Mouse (Mus musculus) olfactory bulb, adult 2 months (tissue): Measurements from ENCODE around the gene Fnbp1l. TPM values are rescaled to one million over a fixed set of nuclear protein-coding genes. Genes with fewer than 3 reads are reported as not detected.

Source experiments
- H3K27ac ChIP-seq: fragments of 200-500 bp; 2 replicates; pipeline ENCODE4 v1.5.1; 2012; ENCODE audit warnings: low read depth, low read length; ENCODE audit not compliant: insufficient read depth
- H3K4me1 ChIP-seq: fragments of 200-500 bp; 2 replicates; pipeline ENCODE4 v1.6.1; 2012; ENCODE audit warnings: low read length; ENCODE audit not compliant: control insufficient read depth, insufficient read depth
- H3K4me3 ChIP-seq: fragments of 200-500 bp; 2 replicates; pipeline ENCODE4 v1.5.1; 2012; ENCODE audit warnings: mild to moderate bottlenecking, low read depth, low read length, moderate library complexity; ENCODE audit not compliant: insufficient read depth
- CTCF ChIP-seq: fragments of 200-500 bp; IDR thresholded peaks from 2 replicates; pipeline ENCODE4 v1.5.1; 2012; ENCODE audit warnings: low read depth, mild to moderate bottlenecking, low read length, moderate library complexity; ENCODE audit not compliant: insufficient read depth
- POLR2A ChIP-seq: fragments of 200-500 bp; IDR thresholded peaks from 2 replicates; pipeline ENCODE4 v1.6.1; 2012; ENCODE audit warnings: mild to moderate bottlenecking, low read depth, low read length, moderate library complexity; ENCODE audit not compliant: insufficient read depth
- WGBS: fragments of 180-500 bp; shearing (Covaris S2); methylation state at CpG from one replicate; pipeline ENCODE4 v1.1.7; 2018; 5-methylcytosine and 5-hydroxymethylcytosine counted together
- polyA plus RNA-seq: library from polyadenylated mRNA; stranded (reverse); fragments of >200 nt; gene quantifications from 2 replicates; pipeline ENCODE4 v1.2.4, GENCODE M21; 2012; ENCODE audit warnings: low replicate concordance; ENCODE audit not compliant: missing spikeins, insufficient read depth, insufficient read length

Fnbp1l gene
- polyA plus RNA-seq, 1 experiment = 787 TPM

DNA sequence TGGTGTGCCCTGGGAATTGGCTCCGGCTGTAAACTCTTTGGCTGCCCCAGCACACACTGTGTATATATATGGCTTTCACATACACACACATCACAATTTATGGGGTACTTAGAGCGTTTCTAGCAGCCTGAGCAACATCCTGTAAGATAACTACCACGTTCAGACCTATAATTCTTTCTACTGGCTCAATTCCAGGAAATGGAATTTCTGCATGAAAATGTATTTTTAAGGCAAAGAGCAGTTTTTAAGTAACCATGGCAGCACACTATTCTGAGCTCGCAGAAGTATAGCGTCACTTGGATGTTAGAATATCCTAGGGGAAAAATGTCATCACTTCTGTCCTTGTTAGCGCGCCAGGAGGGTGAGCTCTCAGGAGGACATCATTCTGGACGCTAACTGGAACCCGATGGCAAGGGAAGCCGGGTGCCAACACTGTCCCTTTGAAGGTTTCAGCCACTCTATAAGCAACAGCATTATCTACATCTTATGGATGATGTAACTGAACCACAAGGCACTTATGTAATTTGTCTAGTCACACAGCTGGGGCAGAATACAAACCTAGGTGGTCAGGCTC lies 113.1 kb downstream of the Fnbp1l start:
- no peak overlapping the region for H3K4me3 ChIP-seq
- peaks cover 20% of the 10 kb centered on the region for H3K4me1 ChIP-seq
- peak overlapping the region; percentile 68 for H3K27ac ChIP-seq
- no peak for TF ChIP-seq CTCF
- 31% methylated on average over 10 of the region's 10 CpGs for WGBS

DNA sequence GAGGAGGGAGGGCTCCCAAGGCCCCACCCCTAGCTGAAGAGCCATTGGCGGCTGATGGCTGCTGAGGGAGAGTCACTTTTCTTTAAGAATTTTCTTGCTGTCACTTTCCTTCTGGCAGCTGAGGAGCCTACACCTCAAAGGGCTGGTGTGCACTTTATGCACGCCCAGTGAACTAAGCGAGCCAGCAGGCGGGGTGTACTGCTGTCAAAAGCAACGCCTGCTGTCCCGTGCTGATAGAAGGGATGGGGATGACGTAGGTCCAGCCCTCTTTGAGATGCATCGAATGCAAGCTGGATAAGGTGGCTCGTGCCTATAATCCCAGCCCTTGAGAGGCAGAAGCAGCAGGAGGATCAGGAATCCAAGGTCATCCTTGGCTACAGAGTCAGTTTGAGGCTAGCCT lies 118.6 kb downstream of the Fnbp1l start:
- WGBS = 88% methylated on average over 9 of the region's 9 CpGs
- Histone ChIP-seq H3K4me3 (no peak overlapping the region), H3K27ac (no peak overlapping the region), H3K4me1 (peaks cover 10% of the 10 kb centered on the region)
- no peak for TF ChIP-seq CTCF
- TF ChIP-seq POLR2A = no peak

GRCm38 (mm10) chr3:122499647-122500046 lies 119.9 kb downstream of the Fnbp1l start:
- TF ChIP-seq CTCF = no peak
- no peak for TF ChIP-seq POLR2A
- no peak overlapping the region for H3K4me3 ChIP-seq
- peaks cover 8% of the 10 kb centered on the region for H3K4me1 ChIP-seq
- no peak overlapping the region for H3K27ac ChIP-seq
- WGBS = 71% methylated on average over 6 of the region's 6 CpGs

GRCm38 (mm10) chr3:122498528-122498927 lies 121.0 kb downstream of the Fnbp1l start:
- no peak for TF ChIP-seq CTCF
- TF ChIP-seq POLR2A = no peak
- WGBS = 88% methylated on average over 7 of the region's 7 CpGs
- H3K27ac ChIP-seq = no peak overlapping the region

GRCm38 (mm10) chr3:122497871-122498270 lies 121.6 kb downstream of the Fnbp1l start:
- H3K4me1 ChIP-seq = peaks cover 9% of the 10 kb centered on the region
- H3K27ac ChIP-seq = no peak overlapping the region
- no peak overlapping the region for H3K4me3 ChIP-seq
- WGBS = 86% methylated on average over 6 of the region's 6 CpGs
- TF ChIP-seq CTCF = no peak

More at GRCm38 (mm10) chr3:122498528-122498927, 121.0 kb downstream of the Fnbp1l start:
- peaks cover 9% of the 10 kb centered on the region for H3K4me1 ChIP-seq
- no peak overlapping the region for H3K4me3 ChIP-seq

DNA sequence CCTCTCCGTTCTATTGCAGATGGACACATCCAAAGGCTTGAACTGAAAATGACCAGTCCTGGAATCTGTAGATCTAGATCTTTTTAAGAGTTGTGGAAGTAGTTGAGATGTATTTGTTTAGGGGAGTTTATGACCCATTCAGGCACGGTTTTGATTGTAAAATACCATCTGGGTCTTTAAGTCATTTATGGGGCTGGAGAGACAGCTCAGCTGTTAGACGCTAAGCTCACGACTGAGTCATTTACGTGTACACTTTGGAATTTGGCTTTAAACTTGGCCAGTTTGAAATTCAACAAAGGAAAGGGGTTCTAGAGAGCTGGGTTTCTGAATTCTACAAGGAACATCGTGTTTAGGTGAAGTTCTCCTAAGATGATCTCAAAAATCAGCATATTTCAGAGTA lies 124.8 kb downstream of the Fnbp1l start:
- TF ChIP-seq POLR2A = no peak
- TF ChIP-seq CTCF = no peak
- H3K27ac ChIP-seq = no peak overlapping the region
- no peak overlapping the region for H3K4me3 ChIP-seq
- peaks cover 9% of the 10 kb centered on the region for H3K4me1 ChIP-seq
- 87% methylated on average over 6 of the region's 6 CpGs for WGBS

DNA sequence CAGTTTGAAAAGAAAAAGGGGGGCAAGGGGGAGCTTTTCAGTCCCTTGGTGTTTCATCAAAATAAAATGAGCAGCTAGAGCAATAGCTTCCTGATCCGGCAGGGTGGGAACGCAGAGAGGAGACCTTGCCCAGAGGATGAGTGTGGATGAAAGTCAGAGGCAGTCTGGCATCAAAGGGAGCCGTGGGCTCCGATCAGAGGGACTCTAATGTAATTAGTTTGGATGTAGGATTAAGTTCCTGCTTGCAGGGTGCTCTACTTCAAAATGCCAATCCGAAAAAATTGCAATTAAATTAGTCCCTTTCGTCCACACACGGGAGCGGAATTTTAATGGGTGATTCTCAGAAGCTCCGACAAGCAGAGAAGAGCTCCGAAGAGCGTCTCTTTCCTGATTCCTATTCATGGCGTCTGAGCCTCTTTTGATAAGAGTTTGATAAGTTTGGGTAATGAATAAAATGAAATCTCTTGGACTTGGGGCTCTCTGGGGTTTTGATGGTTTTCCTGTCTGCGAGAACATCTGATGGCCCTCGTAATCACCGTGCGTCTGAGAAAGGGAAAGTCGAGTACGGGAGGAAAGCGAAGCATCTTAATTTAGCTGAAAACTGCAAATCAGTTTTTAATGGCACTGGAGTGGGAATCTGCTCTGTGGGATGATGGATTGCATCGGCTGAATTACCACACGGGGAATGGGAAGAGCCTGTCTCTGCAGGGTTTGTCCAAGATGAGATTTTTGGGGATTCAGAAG lies 126.5 kb downstream of the Fnbp1l start:
- 25% methylated on average over 21 of the region's 21 CpGs for WGBS
- TF ChIP-seq CTCF (no peak), POLR2A (no peak)
- Histone ChIP-seq H3K4me1 (peaks cover 8% of the 10 kb centered on the region), H3K4me3 (peak overlapping the region; percentile 3; the same call in 1 of the 2 replicates), H3K27ac (no peak overlapping the region)

GRCm38 (mm10) chr3:122492006-122492405 lies 127.5 kb downstream of the Fnbp1l start:
- H3K27ac ChIP-seq = no peak overlapping the region
- TF ChIP-seq CTCF (no peak), POLR2A (no peak)
- peaks cover 9% of the 10 kb centered on the region for H3K4me1 ChIP-seq
- 89% methylated on average over 3 of the region's 3 CpGs for WGBS
- no peak overlapping the region for H3K4me3 ChIP-seq

- peaks cover 12% of the 10 kb centered on the region for H3K4me1 ChIP-seq
- WGBS = 64% methylated on average over 6 of the region's 6 CpGs
- no peak for TF ChIP-seq CTCF
- no peak for TF ChIP-seq POLR2A
- no peak overlapping the region for H3K27ac ChIP-seq
- H3K4me3 ChIP-seq = no peak overlapping the region
Observed at GRCm38 (mm10) chr3:122490574-122490973, 128.9 kb downstream of the Fnbp1l start.

Other genes starting within 250 kb of the Fnbp1l start
- not detected in 2 replicates for gene Pde5a, start 109.2 kb upstream of the Fnbp1l start, polyA plus RNA-seq